Mouse (Mus musculus) neural tube, embryonic 13.5 days (tissue): ENCODE results near the gene Fdx1. TPM values are rescaled to one million over a fixed set of nuclear protein-coding genes. Genes with fewer than 3 reads are reported as not detected.

Source experiments
- ATAC-seq: fragments of 200-750 bp; cut with Nextera tagmentation; 2 replicates; pipeline ENCODE4 v1.8.0; 2017; ENCODE audit warnings: low read depth, mild to moderate bottlenecking, moderate TSS enrichment, moderate library complexity
- H3K27ac ChIP-seq: fragments of 300-500 bp; sonication (generic); replicated peaks from 2 replicates; pipeline ENCODE4 v1.5.1; 2015; ENCODE audit warnings: moderate library complexity, mild to moderate bottlenecking, inconsistent platforms
- H3K27me3 ChIP-seq: fragments of 300-500 bp; sonication (generic); 2 replicates; pipeline ENCODE4 v1.6.1; 2015; ENCODE audit warnings: mild to moderate bottlenecking, inconsistent platforms
- H3K36me3 ChIP-seq: fragments of 300-500 bp; sonication (generic); 2 replicates; pipeline ENCODE4 v1.6.1; 2015; ENCODE audit warnings: mild to moderate bottlenecking, inconsistent platforms
- H3K4me1 ChIP-seq: fragments of 300-500 bp; sonication (generic); replicated peaks from 2 replicates; pipeline ENCODE4 v1.6.1; 2015; ENCODE audit warnings: inconsistent platforms
- H3K4me2 ChIP-seq: fragments of 300-500 bp; sonication (generic); 2 replicates; pipeline ENCODE4 v1.6.1; 2015; ENCODE audit warnings: inconsistent platforms, mild to moderate bottlenecking, moderate library complexity
- H3K4me3 ChIP-seq: fragments of 300-500 bp; sonication (generic); 2 replicates; pipeline ENCODE4 v1.5.1; 2015; ENCODE audit warnings: mild to moderate bottlenecking, inconsistent platforms
- H3K9ac ChIP-seq: fragments of 300-500 bp; sonication (generic); 2 replicates; pipeline ENCODE4 v1.6.1; 2015; ENCODE audit warnings: moderate library complexity, mild to moderate bottlenecking, inconsistent platforms
- H3K9me3 ChIP-seq: fragments of 300-500 bp; sonication (generic); 2 replicates; pipeline ENCODE4 v1.6.1; 2016; ENCODE audit warnings: inconsistent platforms
- WGBS: fragments of 180-500 bp; shearing (Covaris S2); methylation state at CpG from one replicate; pipeline ENCODE4 v1.1.7; 2015; 5-methylcytosine and 5-hydroxymethylcytosine counted together
- polyA plus RNA-seq: library from polyadenylated mRNA; unstranded; fragments of >200 nt; fragmentation: Nextera tagmentation; extraction: Ambion mirVana; gene quantifications from 2 replicates; pipeline ENCODE4 v1.2.1, GENCODE M21; 2015

Fdx1 gene
- 41.9 and 43.9 TPM in 2 replicates for polyA plus RNA-seq

GRCm38 (mm10) chr9:51962975-51963701, at the start of gene Fdx1:
Gene Fdx1, minus strand, starts transcription at chr9:51963556.
- Histone ChIP-seq H3K4me3 (peak within 1 kb of the TSS; percentile 84), H3K36me3 (no peaks in the 10 kb centered on the region), H3K9me3 (0 out of 2 replicates have a peak, but pooled peaks cover 3% of the 10 kb centered on the region), H3K9ac (peak within 1 kb of the TSS; percentile 87), H3K27me3 (no peaks in the 10 kb centered on the region), H3K4me1 (peaks cover 28% of the 10 kb centered on the region), H3K27ac (peak within 1 kb of the TSS; percentile 86), H3K4me2 (peak within 1 kb of the TSS; percentile 78)
- peak; percentile 94 for ATAC-seq
- under 1% methylated on average over 75 of the region's 81 CpGs for WGBS

DNA sequence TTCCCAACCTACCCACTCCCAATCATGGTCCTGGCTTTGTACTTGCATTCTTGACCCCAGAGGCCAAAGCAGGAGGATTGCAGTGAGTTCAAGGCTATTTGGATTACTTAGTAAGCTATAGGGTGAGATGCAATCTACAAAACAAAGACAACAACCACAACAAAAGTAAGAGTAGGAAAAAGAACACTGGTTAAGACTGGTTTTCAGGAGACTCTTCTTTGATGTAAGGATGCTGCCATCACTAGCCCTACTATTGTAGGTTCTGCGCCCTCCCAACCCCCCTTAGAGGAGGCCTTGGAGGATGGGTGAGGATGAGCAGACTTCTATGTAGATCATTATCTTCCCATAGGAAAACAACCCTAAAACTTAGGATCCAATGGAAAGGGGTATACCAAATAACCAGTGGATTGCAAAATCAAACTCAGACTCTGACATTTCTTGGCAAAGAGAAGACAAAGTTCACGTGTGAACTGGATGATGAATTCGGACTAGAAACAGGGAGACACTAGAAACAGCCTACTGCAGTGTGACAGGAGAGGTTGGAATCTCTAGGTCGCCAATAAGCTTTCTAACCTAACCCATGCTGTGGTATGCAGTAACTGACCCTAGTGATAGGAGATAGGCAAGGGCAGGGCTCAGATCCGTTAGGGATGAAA, 49.6 kb upstream of the Fdx1 start:
- Histone ChIP-seq H3K4me3 (no peak overlapping the region), H3K4me1 (no peaks in the 10 kb centered on the region), H3K36me3 (no peaks in the 10 kb centered on the region), H3K9me3 (no peaks in the 10 kb centered on the region), H3K27me3 (no peaks in the 10 kb centered on the region), H3K4me2 (no peak overlapping the region), H3K27ac (no peak overlapping the region), H3K9ac (no peak overlapping the region)
- ATAC-seq, result no peak
- WGBS, result 81% methylated on average over 5 of the region's 5 CpGs

GRCm38 (mm10) chr9:52012311-52012710, 49.0 kb upstream of the Fdx1 start:
- H3K4me2 ChIP-seq, result no peak overlapping the region
- H3K9ac ChIP-seq, result no peak overlapping the region
- H3K4me3 ChIP-seq, result no peak overlapping the region
- no peaks in the 10 kb centered on the region for H3K36me3 ChIP-seq
- H3K4me1 ChIP-seq, result no peaks in the 10 kb centered on the region
- H3K27me3 ChIP-seq, result no peaks in the 10 kb centered on the region
- WGBS, result 95% methylated on average over 1 of the region's 1 CpGs
- no peaks in the 10 kb centered on the region for H3K9me3 ChIP-seq
- no peak overlapping the region for H3K27ac ChIP-seq
- ATAC-seq, result no peak

DNA sequence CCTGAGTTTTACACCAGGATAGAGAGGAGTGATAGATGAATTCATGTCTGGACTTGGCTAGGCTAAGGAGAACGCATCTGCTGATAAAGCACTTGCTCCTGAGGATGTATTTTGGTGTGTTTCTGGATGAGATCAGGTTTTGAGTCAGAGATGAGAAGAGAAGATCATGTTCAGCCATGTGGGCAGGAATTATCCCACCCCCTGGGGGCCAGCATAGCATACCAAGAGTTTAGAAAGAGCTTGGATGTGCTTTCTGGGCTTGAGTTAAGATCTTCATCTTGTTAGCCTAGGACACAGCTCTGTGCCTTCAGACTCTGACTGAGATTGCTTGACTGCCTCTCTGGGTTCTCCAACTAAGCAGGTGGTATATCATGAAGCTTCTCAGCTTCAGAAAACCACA, 45.2 kb upstream of the Fdx1 start:
- Histone ChIP-seq H3K27ac (no peak overlapping the region), H3K4me2 (no peak overlapping the region), H3K4me1 (no peaks in the 10 kb centered on the region), H3K9ac (no peak overlapping the region), H3K27me3 (no peaks in the 10 kb centered on the region), H3K9me3 (no peaks in the 10 kb centered on the region), H3K36me3 (no peaks in the 10 kb centered on the region), H3K4me3 (no peak overlapping the region)
- 92% methylated on average over 1 of the region's 1 CpGs for WGBS
- no peak for ATAC-seq

- Histone ChIP-seq H3K27ac (no peak overlapping the region), H3K4me1 (no peaks in the 10 kb centered on the region), H3K9me3 (no peaks in the 10 kb centered on the region), H3K4me3 (no peak overlapping the region), H3K27me3 (no peaks in the 10 kb centered on the region), H3K36me3 (no peaks in the 10 kb centered on the region), H3K9ac (no peak overlapping the region), H3K4me2 (no peak overlapping the region)
- 54% methylated on average over 2 of the region's 2 CpGs for WGBS
- no peak for ATAC-seq
Observed at GRCm38 (mm10) chr9:52007341-52007740, 44.0 kb upstream of the Fdx1 start.

GRCm38 (mm10) chr9:52003501-52003900, 40.1 kb upstream of the Fdx1 start:
- H3K4me2 ChIP-seq, result no peak overlapping the region
- no peak for ATAC-seq
- 60% methylated on average over 4 of the region's 4 CpGs for WGBS
- no peak overlapping the region for H3K4me3 ChIP-seq
- no peaks in the 10 kb centered on the region for H3K36me3 ChIP-seq
- peaks cover 4% of the 10 kb centered on the region; the same call in 1 of the 2 replicates for H3K9me3 ChIP-seq
- H3K27ac ChIP-seq, result no peak overlapping the region
- no peaks in the 10 kb centered on the region for H3K4me1 ChIP-seq
- H3K9ac ChIP-seq, result no peak overlapping the region
- no peaks in the 10 kb centered on the region for H3K27me3 ChIP-seq

DNA sequence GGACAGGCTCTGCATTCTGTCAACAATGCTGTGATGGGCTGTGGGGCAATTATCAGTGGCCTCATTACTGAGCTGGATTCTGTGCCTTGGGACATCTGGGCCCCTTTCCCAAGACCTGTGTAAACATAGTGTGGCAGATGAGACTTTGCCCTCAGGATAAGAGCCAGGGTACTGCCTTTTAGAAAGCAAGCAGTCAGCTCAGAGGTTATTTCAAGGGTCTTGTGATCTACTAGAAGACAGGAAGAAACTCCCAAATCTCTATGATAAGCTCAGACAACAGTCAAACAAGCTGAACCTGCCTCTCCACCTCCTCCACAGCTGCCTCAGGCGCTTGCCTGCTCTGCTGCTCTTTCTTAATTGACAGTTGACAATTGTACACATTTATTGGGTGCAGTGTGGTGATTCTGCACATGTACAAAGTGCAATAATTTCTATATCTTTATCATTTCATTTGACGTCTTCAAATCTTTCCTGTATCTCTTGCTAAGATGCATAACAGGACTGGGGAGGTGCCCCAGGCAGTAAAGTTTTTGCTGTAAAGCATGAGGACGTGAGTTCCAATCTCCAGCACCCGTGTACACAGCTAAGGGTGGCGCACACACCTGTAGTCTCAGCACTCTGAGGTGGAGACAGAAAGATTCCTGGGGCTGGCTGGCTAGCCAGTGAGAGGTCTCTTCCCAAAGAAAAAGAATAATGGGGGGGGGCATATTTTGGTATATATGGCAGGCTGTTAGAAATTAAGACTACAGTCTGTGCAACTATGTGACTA, 32.2 kb upstream of the Fdx1 start:
- Histone ChIP-seq H3K27ac (no peak overlapping the region), H3K4me1 (no peaks in the 10 kb centered on the region; the same call in 1 of the 2 replicates), H3K36me3 (no peaks in the 10 kb centered on the region), H3K27me3 (no peaks in the 10 kb centered on the region), H3K4me3 (no peak overlapping the region), H3K4me2 (no peak overlapping the region), H3K9ac (no peak overlapping the region), H3K9me3 (peaks cover 10% of the 10 kb centered on the region)
- WGBS, result 89% methylated on average over 5 of the region's 5 CpGs
- no peak for ATAC-seq

DNA sequence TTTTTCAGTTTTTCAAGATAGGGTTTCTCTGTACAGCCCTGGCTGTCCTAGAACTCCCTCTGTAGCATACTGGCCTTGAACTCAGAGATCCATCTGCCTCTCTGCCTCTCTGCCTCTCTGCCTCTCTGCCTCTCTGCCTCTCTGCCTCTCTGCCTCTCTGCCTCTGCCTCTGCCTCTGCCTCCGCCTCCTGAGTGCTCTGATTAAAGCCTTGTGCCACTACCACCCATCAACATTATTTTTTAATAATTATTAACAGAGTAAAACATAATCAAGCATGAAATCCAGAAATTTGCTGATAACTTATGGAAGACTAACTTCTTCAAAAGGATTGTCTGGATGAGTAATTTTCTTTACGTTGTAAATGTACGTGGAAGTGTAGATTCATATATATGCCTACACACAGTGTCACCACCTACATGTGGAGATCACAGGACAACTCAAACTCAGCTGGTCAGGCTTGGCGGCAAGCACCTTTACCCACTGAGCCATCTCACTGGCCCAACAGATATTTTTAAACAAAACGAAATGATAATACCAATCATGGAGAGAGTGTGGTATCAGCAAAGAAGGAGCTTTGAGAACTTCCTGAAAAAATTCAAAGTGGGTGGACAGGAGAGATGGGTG, 31.4 kb upstream of the Fdx1 start:
- Histone ChIP-seq H3K4me3 (no peak overlapping the region), H3K27ac (no peak overlapping the region), H3K9ac (no peak overlapping the region), H3K9me3 (peaks cover 10% of the 10 kb centered on the region), H3K4me2 (no peak overlapping the region), H3K36me3 (no peaks in the 10 kb centered on the region), H3K27me3 (no peaks in the 10 kb centered on the region), H3K4me1 (no peaks in the 10 kb centered on the region; the same call in 1 of the 2 replicates)
- ATAC-seq, result no peak
- 92% methylated on average over 5 of the region's 5 CpGs for WGBS

GRCm38 (mm10) chr9:51993486-51994275, 30.3 kb upstream of the Fdx1 start:
- 80% methylated on average over 4 of the region's 4 CpGs for WGBS
- H3K4me3 ChIP-seq, result no peak overlapping the region
- peaks cover 6% of the 10 kb centered on the region for H3K9me3 ChIP-seq
- H3K36me3 ChIP-seq, result no peaks in the 10 kb centered on the region
- no peaks in the 10 kb centered on the region; the same call in 1 of the 2 replicates for H3K4me1 ChIP-seq
- no peak overlapping the region for H3K9ac ChIP-seq
- H3K27ac ChIP-seq, result no peak overlapping the region
- H3K4me2 ChIP-seq, result no peak overlapping the region
- no peaks in the 10 kb centered on the region for H3K27me3 ChIP-seq
- no peak for ATAC-seq

DNA sequence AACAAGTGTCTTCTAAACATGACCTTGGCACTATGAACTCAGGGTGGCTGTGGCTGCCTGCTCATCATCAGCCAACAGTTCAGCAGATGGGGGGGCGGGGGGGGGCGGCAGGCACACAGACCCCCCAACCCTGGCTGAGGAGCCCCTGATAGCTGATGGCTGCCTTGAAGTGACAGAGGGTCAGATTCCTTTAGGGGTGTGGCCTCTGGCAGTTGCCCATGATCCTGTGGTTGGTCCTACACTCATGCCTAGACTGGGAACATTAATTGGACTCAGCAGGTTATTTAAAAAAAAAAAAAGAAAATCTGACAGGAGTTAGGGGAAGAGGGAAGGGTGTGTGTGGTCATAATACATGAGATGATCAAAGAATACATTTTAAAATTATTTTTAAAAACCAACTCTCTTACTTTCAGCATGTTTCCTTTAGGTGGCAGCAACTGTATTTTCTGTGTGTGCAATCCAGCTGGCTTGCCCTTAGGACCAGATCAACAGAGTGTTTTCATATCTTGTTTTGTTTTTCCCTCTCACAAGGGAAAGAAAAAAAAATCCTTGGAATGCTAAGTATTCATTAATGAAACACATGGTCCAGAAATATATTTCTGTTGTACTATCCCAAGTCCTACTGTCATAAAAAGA, 28.0 kb upstream of the Fdx1 start:
- Histone ChIP-seq H3K4me3 (no peak overlapping the region), H3K4me2 (no peak overlapping the region), H3K36me3 (no peaks in the 10 kb centered on the region), H3K27me3 (no peaks in the 10 kb centered on the region), H3K9me3 (no peaks in the 10 kb centered on the region), H3K9ac (no peak overlapping the region), H3K27ac (no peak overlapping the region), H3K4me1 (no peaks in the 10 kb centered on the region; the same call in 1 of the 2 replicates)
- WGBS, result 21% methylated on average over 2 of the region's 2 CpGs
- no peak for ATAC-seq

DNA sequence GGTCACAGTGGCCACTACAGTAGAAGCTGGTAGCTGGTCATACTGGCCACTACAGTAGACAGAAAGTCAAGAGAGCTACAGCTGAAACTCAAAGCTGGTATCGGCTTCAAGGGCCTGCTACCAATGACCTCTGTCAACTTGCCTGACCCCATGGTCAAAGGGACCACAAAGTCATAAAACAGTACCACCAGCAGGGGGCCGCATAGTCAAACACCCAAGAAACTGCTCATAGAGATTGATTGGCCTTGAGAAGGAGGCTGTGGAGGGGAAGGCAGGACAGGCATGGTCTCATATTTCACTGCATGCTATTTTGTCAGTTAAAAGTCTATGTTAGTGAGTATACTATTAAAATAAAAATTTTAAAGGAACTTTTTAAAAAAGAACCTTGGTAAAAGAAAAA, 27.5 kb upstream of the Fdx1 start:
- H3K4me1 ChIP-seq, result no peaks in the 10 kb centered on the region; the same call in 1 of the 2 replicates
- no peak overlapping the region for H3K4me3 ChIP-seq
- no peaks in the 10 kb centered on the region for H3K36me3 ChIP-seq
- no peak overlapping the region for H3K9ac ChIP-seq
- H3K27ac ChIP-seq, result no peak overlapping the region
- 4% methylated on average over 2 of the region's 2 CpGs for WGBS
- H3K9me3 ChIP-seq, result no peaks in the 10 kb centered on the region
- no peaks in the 10 kb centered on the region for H3K27me3 ChIP-seq
- ATAC-seq, result no peak
- no peak overlapping the region for H3K4me2 ChIP-seq
